Mouse (Mus musculus): ENCODE measurements around the gene Napsa. TPM values are rescaled to one million over a fixed set of nuclear protein-coding genes. Genes with fewer than 3 reads are reported as not detected.

Napsa gene
- 0.70 and 0.88 TPM in 2 replicates for polyA plus RNA-seq (2014; fragmentation: Nextera tagmentation; extraction: Ambion mirVana)

DNA sequence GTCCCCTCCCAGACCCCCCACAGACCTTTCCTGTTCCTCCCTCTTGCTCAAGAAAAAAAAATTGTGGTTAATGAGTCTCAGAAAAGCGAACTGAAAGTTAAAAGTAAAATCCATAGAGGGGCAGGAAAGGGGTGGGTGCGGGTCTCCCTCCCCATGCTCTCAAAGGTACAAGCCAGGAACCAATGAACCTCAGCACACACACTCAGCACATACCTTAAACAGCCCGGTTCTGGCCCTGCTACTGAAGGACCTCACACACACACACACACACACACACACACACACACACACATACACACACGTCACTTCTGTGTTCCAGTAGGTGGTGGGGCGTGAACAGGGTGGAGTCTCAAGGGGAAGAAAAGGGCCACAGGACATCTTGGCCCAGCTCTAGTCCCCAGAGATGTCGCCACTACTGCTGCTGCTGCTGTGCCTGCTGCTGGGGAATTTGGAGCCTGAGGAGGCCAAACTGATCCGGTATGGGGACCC, at the start of gene Napsa:
TSS of gene Napsa (plus strand) at position 168 of the 489 bp plus-strand sequence.
- Histone ChIP-seq H3K36me3 (replicated peaks; ENCODE audit: control insufficient read depth, insufficient read depth, low read depth, low read length) (no peaks in the 10 kb centered on the region), H3K9ac (replicated peaks; ENCODE audit: low read length) (no peak within 1 kb of the TSS), H3K27me3 (ENCODE audit: control insufficient read depth, insufficient read depth, low read length) (no peaks in the 10 kb centered on the region), H3K4me1 (ENCODE audit: control insufficient read depth, insufficient read depth, low read length) (no peaks in the 10 kb centered on the region), H3K27ac (replicated peaks; ENCODE audit: low read depth, low read length) (no peak within 1 kb of the TSS), H3K9me3 (replicated peaks; ENCODE audit: control insufficient read depth, low read length) (no peaks in the 10 kb centered on the region), H3K4me2 (ENCODE audit: low read depth, low read length) (no peak within 1 kb of the TSS), H3K4me3 (ENCODE audit: low read depth, low read length) (no peak within 1 kb of the TSS)
- WGBS: 38% methylated on average over 7 of the region's 7 CpGs
- ATAC-seq (replicated peaks; ENCODE audit: insufficient number of reproducible peaks, low FRiP score, low TSS enrichment, low read depth) (no peak), DNase-seq (ENCODE audit: low spot score) (no peak)

DNA sequence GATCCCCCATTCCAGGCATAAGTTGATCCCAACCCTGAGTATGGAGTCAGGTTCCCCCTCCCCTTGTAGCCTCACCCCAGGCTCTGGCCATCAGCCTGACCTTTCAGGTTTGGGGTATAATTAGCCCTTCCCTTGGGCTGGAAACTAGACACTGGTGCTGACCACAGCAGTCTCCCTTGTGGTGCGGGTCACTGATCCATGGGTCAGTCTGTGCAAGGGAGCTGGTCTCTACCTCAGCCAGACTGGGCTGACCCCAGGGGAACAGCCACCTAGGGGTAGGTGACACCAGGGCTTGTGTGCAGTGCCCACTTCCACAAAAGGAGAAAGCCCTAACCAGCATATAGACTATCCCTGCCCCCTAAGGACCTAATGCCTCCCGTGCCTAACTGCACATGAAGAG, 49.1 kb upstream of the Napsa start:
- DNase-seq (ENCODE audit: low spot score) (no peak), ATAC-seq (replicated peaks; ENCODE audit: insufficient number of reproducible peaks, low FRiP score, low TSS enrichment, low read depth) (no peak)
- no peak overlapping the region for H3K4me2 ChIP-seq (ENCODE audit: low read depth, low read length)
- H3K9ac ChIP-seq (replicated peaks; ENCODE audit: low read length): no peak overlapping the region
- no peaks in the 10 kb centered on the region for H3K9me3 ChIP-seq (replicated peaks; ENCODE audit: control insufficient read depth, low read length)
- peaks cover 27% of the 10 kb centered on the region for H3K27me3 ChIP-seq (ENCODE audit: control insufficient read depth, insufficient read depth, low read length)
- H3K4me3 ChIP-seq (ENCODE audit: low read depth, low read length): no peak overlapping the region
- 50% methylated on average over 2 of the region's 2 CpGs for WGBS
- peaks cover 2% of the 10 kb centered on the region; the same call in 1 of the 2 replicates for H3K4me1 ChIP-seq (ENCODE audit: control insufficient read depth, insufficient read depth, low read length)
- H3K27ac ChIP-seq (replicated peaks; ENCODE audit: low read depth, low read length): no peak overlapping the region
- no peaks in the 10 kb centered on the region for H3K36me3 ChIP-seq (replicated peaks; ENCODE audit: control insufficient read depth, insufficient read depth, low read depth, low read length)

DNA sequence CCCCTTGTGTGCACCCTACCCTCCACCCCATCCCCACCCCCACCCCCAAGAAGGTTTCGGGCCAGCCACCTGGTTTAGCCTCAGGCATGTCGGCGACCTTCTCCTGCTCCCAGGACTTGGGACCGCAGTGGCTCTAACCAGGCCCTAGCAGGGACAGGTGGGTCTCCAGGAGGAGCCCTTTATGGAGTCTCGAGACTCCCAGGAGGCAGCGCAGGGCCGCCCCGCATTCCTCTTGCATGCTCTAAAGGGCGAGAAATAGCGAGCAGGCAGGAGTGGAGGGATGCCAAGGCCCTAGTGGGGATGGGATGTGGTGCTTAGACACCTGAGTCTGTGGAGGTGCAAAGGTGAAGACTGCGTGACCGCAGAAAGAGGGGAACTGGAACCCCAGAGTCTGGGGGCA, 47.7 kb upstream of the Napsa start, which contains the start of gene Mybpc2:
TSS of gene Mybpc2 (minus strand) at position 155 of the 400 bp plus-strand sequence.
- DNase-seq (ENCODE audit: low spot score) (no peak), ATAC-seq (replicated peaks; ENCODE audit: insufficient number of reproducible peaks, low FRiP score, low TSS enrichment, low read depth) (no peak)
- 26% methylated on average over 12 of the region's 12 CpGs for WGBS
- peak within 1 kb of the TSS; percentile 25; the same call in 1 of the 2 replicates for H3K9ac ChIP-seq (replicated peaks; ENCODE audit: low read length)
- H3K27ac ChIP-seq (replicated peaks; ENCODE audit: low read depth, low read length): no peak within 1 kb of the TSS
- H3K4me3 ChIP-seq (ENCODE audit: low read depth, low read length): no peak within 1 kb of the TSS
- peaks cover 27% of the 10 kb centered on the region for H3K27me3 ChIP-seq (ENCODE audit: control insufficient read depth, insufficient read depth, low read length)
- no peaks in the 10 kb centered on the region for H3K9me3 ChIP-seq (replicated peaks; ENCODE audit: control insufficient read depth, low read length)
- peaks cover 2% of the 10 kb centered on the region; the same call in 1 of the 2 replicates for H3K4me1 ChIP-seq (ENCODE audit: control insufficient read depth, insufficient read depth, low read length)
- H3K36me3 ChIP-seq (replicated peaks; ENCODE audit: control insufficient read depth, insufficient read depth, low read depth, low read length): no peaks in the 10 kb centered on the region
- H3K4me2 ChIP-seq (ENCODE audit: low read depth, low read length): no peak within 1 kb of the TSS

DNA sequence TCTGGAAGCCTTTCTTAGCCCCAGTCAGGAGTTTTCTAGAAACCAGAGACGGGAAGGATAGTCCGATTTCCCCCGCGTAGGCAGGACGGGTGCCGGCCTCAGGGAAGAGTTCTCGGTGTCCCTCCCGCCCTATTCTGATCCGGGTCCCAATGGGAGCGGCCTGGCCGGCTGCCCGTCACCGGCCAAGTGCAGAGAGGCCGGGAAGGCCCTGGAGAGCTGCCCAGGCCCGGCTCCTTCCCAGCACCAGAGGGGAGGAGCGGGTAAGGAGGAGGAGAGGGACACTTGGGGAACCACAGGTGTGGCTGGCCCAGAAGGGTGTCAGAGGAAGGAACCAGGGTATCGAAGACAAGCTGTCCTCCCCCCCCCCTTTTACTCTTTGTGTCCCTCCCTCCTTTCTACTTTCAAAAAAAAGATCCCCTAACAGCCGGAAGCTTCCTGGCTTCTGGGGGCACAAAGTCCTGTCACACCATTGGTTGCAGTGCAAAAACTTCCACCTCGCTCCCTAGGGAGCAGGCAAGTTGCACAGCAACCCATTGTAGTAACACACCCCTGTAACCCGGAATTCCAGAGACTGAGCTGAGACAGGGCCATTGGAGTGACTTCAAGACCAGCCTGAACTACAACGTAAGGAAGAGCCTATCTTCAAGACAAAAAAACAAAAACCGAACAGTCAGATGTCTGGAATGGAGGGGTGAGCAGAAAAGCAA, 46.9 kb upstream of the Napsa start:
- peak overlapping the region; percentile 25; the same call in 1 of the 2 replicates for H3K9ac ChIP-seq (replicated peaks; ENCODE audit: low read length)
- no peaks in the 10 kb centered on the region for H3K36me3 ChIP-seq (replicated peaks; ENCODE audit: control insufficient read depth, insufficient read depth, low read depth, low read length)
- peaks cover 2% of the 10 kb centered on the region; the same call in 1 of the 2 replicates for H3K4me1 ChIP-seq (ENCODE audit: control insufficient read depth, insufficient read depth, low read length)
- no peak overlapping the region for H3K4me2 ChIP-seq (ENCODE audit: low read depth, low read length)
- no peak for ATAC-seq (replicated peaks; ENCODE audit: insufficient number of reproducible peaks, low FRiP score, low TSS enrichment, low read depth)
- no peak overlapping the region for H3K4me3 ChIP-seq (ENCODE audit: low read depth, low read length)
- no peak for DNase-seq (ENCODE audit: low spot score)
- no peak overlapping the region for H3K27ac ChIP-seq (replicated peaks; ENCODE audit: low read depth, low read length)
- WGBS: 12% methylated on average over 21 of the region's 22 CpGs
- H3K9me3 ChIP-seq (replicated peaks; ENCODE audit: control insufficient read depth, low read length): no peaks in the 10 kb centered on the region
- peaks cover 27% of the 10 kb centered on the region for H3K27me3 ChIP-seq (ENCODE audit: control insufficient read depth, insufficient read depth, low read length)

GRCm38 (mm10) chr7:44526414-44527154, 45.6 kb upstream of the Napsa start:
- WGBS: 84% methylated on average over 14 of the region's 14 CpGs
- ATAC-seq (replicated peaks; ENCODE audit: insufficient number of reproducible peaks, low FRiP score, low TSS enrichment, low read depth) (no peak), DNase-seq (ENCODE audit: low spot score) (no peak)
- no peak overlapping the region for H3K27ac ChIP-seq (replicated peaks; ENCODE audit: low read depth, low read length)
- H3K9ac ChIP-seq (replicated peaks; ENCODE audit: low read length): no peak overlapping the region
- peaks cover 27% of the 10 kb centered on the region for H3K27me3 ChIP-seq (ENCODE audit: control insufficient read depth, insufficient read depth, low read length)
- H3K4me3 ChIP-seq (ENCODE audit: low read depth, low read length): no peak overlapping the region
- H3K4me2 ChIP-seq (ENCODE audit: low read depth, low read length): no peak overlapping the region
- H3K36me3 ChIP-seq (replicated peaks; ENCODE audit: control insufficient read depth, insufficient read depth, low read depth, low read length): no peaks in the 10 kb centered on the region
- peaks cover 2% of the 10 kb centered on the region; the same call in 1 of the 2 replicates for H3K4me1 ChIP-seq (ENCODE audit: control insufficient read depth, insufficient read depth, low read length)
- no peaks in the 10 kb centered on the region for H3K9me3 ChIP-seq (replicated peaks; ENCODE audit: control insufficient read depth, low read length)

GRCm38 (mm10) chr7:44527483-44528398, 44.4 kb upstream of the Napsa start:
- WGBS: 7% methylated on average over 40 of the region's 40 CpGs
- Histone ChIP-seq H3K27ac (replicated peaks; ENCODE audit: low read depth, low read length) (no peak overlapping the region), H3K27me3 (ENCODE audit: control insufficient read depth, insufficient read depth, low read length) (peaks cover 22% of the 10 kb centered on the region)

DNA sequence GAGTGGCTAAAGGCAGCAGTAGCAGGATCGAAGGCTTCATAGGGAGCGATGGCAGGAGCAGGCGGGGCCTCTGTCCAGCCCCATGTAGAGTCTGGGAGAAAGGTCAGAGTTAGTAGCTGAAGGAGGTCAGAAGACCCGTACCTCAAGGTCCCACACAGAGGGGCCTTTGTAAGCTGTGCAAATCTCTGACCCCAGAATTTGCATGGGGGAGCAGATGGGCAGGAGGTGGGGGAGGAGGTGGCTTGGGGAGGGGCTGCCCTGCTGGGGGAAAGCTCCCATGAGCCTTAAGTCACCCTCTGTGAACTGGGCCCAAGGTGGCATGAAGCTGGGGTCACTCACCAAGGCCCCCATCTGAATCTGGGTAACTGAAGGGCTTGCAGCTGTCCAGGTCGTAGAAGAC, 42.7 kb upstream of the Napsa start:
- H3K27me3 ChIP-seq (ENCODE audit: control insufficient read depth, insufficient read depth, low read length): peaks cover 12% of the 10 kb centered on the region

More at GRCm38 (mm10) chr7:44527483-44528398, 44.4 kb upstream of the Napsa start:
- Histone ChIP-seq H3K4me2 (ENCODE audit: low read depth, low read length) (peak overlapping the region; percentile 74), H3K9ac (replicated peaks; ENCODE audit: low read length) (peak overlapping the region; percentile 35; the same call in 1 of the 2 replicates), H3K4me1 (ENCODE audit: control insufficient read depth, insufficient read depth, low read length) (peaks cover 2% of the 10 kb centered on the region; the same call in 1 of the 2 replicates), H3K9me3 (replicated peaks; ENCODE audit: control insufficient read depth, low read length) (no peaks in the 10 kb centered on the region), H3K4me3 (ENCODE audit: low read depth, low read length) (peak overlapping the region; percentile 34), H3K36me3 (replicated peaks; ENCODE audit: control insufficient read depth, insufficient read depth, low read depth, low read length) (no peaks in the 10 kb centered on the region; the same call in 1 of the 2 replicates)
- no peak for ATAC-seq (replicated peaks; ENCODE audit: insufficient number of reproducible peaks, low FRiP score, low TSS enrichment, low read depth)
- DNase-seq (ENCODE audit: low spot score): peak; percentile 82

More for the DNA sequence above, 42.7 kb upstream of the Napsa start:
- H3K9ac ChIP-seq (replicated peaks; ENCODE audit: low read length): no peak overlapping the region
- H3K36me3 ChIP-seq (replicated peaks; ENCODE audit: control insufficient read depth, insufficient read depth, low read depth, low read length): no peaks in the 10 kb centered on the region; the same call in 1 of the 2 replicates
- no peak for ATAC-seq (replicated peaks; ENCODE audit: insufficient number of reproducible peaks, low FRiP score, low TSS enrichment, low read depth)
- H3K27ac ChIP-seq (replicated peaks; ENCODE audit: low read depth, low read length): no peak overlapping the region
- H3K4me2 ChIP-seq (ENCODE audit: low read depth, low read length): no peak overlapping the region
- H3K9me3 ChIP-seq (replicated peaks; ENCODE audit: control insufficient read depth, low read length): no peaks in the 10 kb centered on the region
- H3K4me1 ChIP-seq (ENCODE audit: control insufficient read depth, insufficient read depth, low read length): peaks cover 2% of the 10 kb centered on the region; the same call in 1 of the 2 replicates
- 41% methylated on average over 5 of the region's 5 CpGs for WGBS
- no peak for DNase-seq (ENCODE audit: low spot score)
- H3K4me3 ChIP-seq (ENCODE audit: low read depth, low read length): no peak overlapping the region
